Mouse (Mus musculus): ENCODE measurements around the gene Letm1.

Letm1 gene

GRCm38 (mm10) chr5:33782345-33782998, at the start of gene Letm1:
Gene Letm1, minus strand, starts transcription at chr5:33782817.
- TF ChIP-seq GATA4 (IDR thresholded peaks at IDR 0.05; ENCODE audit: insufficient replicate concordance, low read length), result no peak; the same call in 1 of the 2 replicates

GRCm38 (mm10) chr5:33830832-33831231, 48.2 kb upstream of the Letm1 start:
- no peak for TF ChIP-seq GATA4 (IDR thresholded peaks at IDR 0.05; ENCODE audit: insufficient replicate concordance, low read length)

- no peak for TF ChIP-seq GATA4 (IDR thresholded peaks at IDR 0.05; ENCODE audit: insufficient replicate concordance, low read length)
These were observed 47.3 kb upstream of the Letm1 start for GRCm38 (mm10) chr5:33829958-33830357.

GRCm38 (mm10) chr5:33828107-33828506, 45.5 kb upstream of the Letm1 start:
- TF ChIP-seq GATA4 (IDR thresholded peaks at IDR 0.05; ENCODE audit: insufficient replicate concordance, low read length), result no peak

GRCm38 (mm10) chr5:33826001-33826400, 43.4 kb upstream of the Letm1 start:
- no peak for TF ChIP-seq GATA4 (IDR thresholded peaks at IDR 0.05; ENCODE audit: insufficient replicate concordance, low read length)

- TF ChIP-seq GATA4 (IDR thresholded peaks at IDR 0.05; ENCODE audit: insufficient replicate concordance, low read length), result no peak
These were observed 39.8 kb upstream of the Letm1 start for GRCm38 (mm10) chr5:33822456-33822855.

- no peak for TF ChIP-seq GATA4 (IDR thresholded peaks at IDR 0.05; ENCODE audit: insufficient replicate concordance, low read length)
These were observed 39.3 kb upstream of the Letm1 start for GRCm38 (mm10) chr5:33821901-33822427.

GRCm38 (mm10) chr5:33820733-33821621, 38.4 kb upstream of the Letm1 start:
- no peak for TF ChIP-seq GATA4 (IDR thresholded peaks at IDR 0.05; ENCODE audit: insufficient replicate concordance, low read length)

GRCm38 (mm10) chr5:33819876-33820732, 37.5 kb upstream of the Letm1 start, which contains the start of gene Nsd2:
Gene Nsd2, plus strand, starts transcription at chr5:33820725.
- no peak for TF ChIP-seq GATA4 (IDR thresholded peaks at IDR 0.05; ENCODE audit: insufficient replicate concordance, low read length)

GRCm38 (mm10) chr5:33819141-33819875, 36.7 kb upstream of the Letm1 start:
- TF ChIP-seq GATA4 (IDR thresholded peaks at IDR 0.05; ENCODE audit: insufficient replicate concordance, low read length), result no peak

GRCm38 (mm10) chr5:33818104-33818503, 35.5 kb upstream of the Letm1 start:
- no peak for TF ChIP-seq GATA4 (IDR thresholded peaks at IDR 0.05; ENCODE audit: insufficient replicate concordance, low read length)

- no peak for TF ChIP-seq GATA4 (IDR thresholded peaks at IDR 0.05; ENCODE audit: insufficient replicate concordance, low read length)
These were observed 33.5 kb upstream of the Letm1 start for GRCm38 (mm10) chr5:33816008-33816725.

GRCm38 (mm10) chr5:33811519-33811918, 28.9 kb upstream of the Letm1 start:
- TF ChIP-seq GATA4 (IDR thresholded peaks at IDR 0.05; ENCODE audit: insufficient replicate concordance, low read length), result no peak

GRCm38 (mm10) chr5:33803337-33803736, 20.7 kb upstream of the Letm1 start:
- TF ChIP-seq GATA4 (IDR thresholded peaks at IDR 0.05; ENCODE audit: insufficient replicate concordance, low read length), result no peak
